Mouse (Mus musculus) olfactory bulb, adult 2 months (tissue): ENCODE results near the gene Rd3. TPM values are rescaled to one million over a fixed set of nuclear protein-coding genes. Genes with fewer than 3 reads are reported as not detected.

ENCODE experiments used
- H3K27ac ChIP-seq: fragments of 200-500 bp; 2 replicates; pipeline ENCODE4 v1.5.1; 2012; ENCODE audit warnings: low read depth, low read length; ENCODE audit not compliant: insufficient read depth
- H3K4me1 ChIP-seq: fragments of 200-500 bp; 2 replicates; pipeline ENCODE4 v1.6.1; 2012; ENCODE audit warnings: low read length; ENCODE audit not compliant: control insufficient read depth, insufficient read depth
- H3K4me3 ChIP-seq: fragments of 200-500 bp; 2 replicates; pipeline ENCODE4 v1.5.1; 2012; ENCODE audit warnings: mild to moderate bottlenecking, low read depth, low read length, moderate library complexity; ENCODE audit not compliant: insufficient read depth
- CTCF ChIP-seq: fragments of 200-500 bp; IDR thresholded peaks from 2 replicates; pipeline ENCODE4 v1.5.1; 2012; ENCODE audit warnings: low read depth, mild to moderate bottlenecking, low read length, moderate library complexity; ENCODE audit not compliant: insufficient read depth
- POLR2A ChIP-seq: fragments of 200-500 bp; IDR thresholded peaks from 2 replicates; pipeline ENCODE4 v1.6.1; 2012; ENCODE audit warnings: mild to moderate bottlenecking, low read depth, low read length, moderate library complexity; ENCODE audit not compliant: insufficient read depth
- WGBS: fragments of 180-500 bp; shearing (Covaris S2); methylation state at CpG from one replicate; pipeline ENCODE4 v1.1.7; 2018; 5-methylcytosine and 5-hydroxymethylcytosine counted together
- polyA plus RNA-seq: library from polyadenylated mRNA; stranded (reverse); fragments of >200 nt; gene quantifications from 2 replicates; pipeline ENCODE4 v1.2.4, GENCODE M21; 2012; ENCODE audit warnings: low replicate concordance; ENCODE audit not compliant: missing spikeins, insufficient read depth, insufficient read length

The Rd3 gene
- polyA plus RNA-seq: not detected in 2 replicates

GRCm38 (mm10) chr1:191977187-191977586 lies at the start of gene Rd3:
Rd3 (plus strand) TSS chr1:191977370.
- peaks cover 50% of the 10 kb centered on the region for H3K4me1 ChIP-seq
- TF ChIP-seq CTCF (no peak), POLR2A (no peak)
- 0 out of 2 replicates have a peak within 1 kb of the TSS, but pooled peaks have one; percentile 14 for H3K27ac ChIP-seq
- no peak within 1 kb of the TSS for H3K4me3 ChIP-seq
- 9% methylated on average over 5 of the region's 5 CpGs for WGBS

GRCm38 (mm10) chr1:191928345-191928744 lies 48.8 kb upstream of the Rd3 start:
- WGBS: 81% methylated on average over 7 of the region's 7 CpGs
- Histone ChIP-seq H3K4me3 (no peak overlapping the region), H3K27ac (no peak overlapping the region), H3K4me1 (peaks cover 25% of the 10 kb centered on the region)
- TF ChIP-seq POLR2A (no peak), CTCF (no peak)

GRCm38 (mm10) chr1:191929065-191929464 lies 48.1 kb upstream of the Rd3 start:
- 85% methylated on average over 8 of the region's 8 CpGs for WGBS
- Histone ChIP-seq H3K4me3 (no peak overlapping the region), H3K4me1 (peaks cover 25% of the 10 kb centered on the region), H3K27ac (no peak overlapping the region)
- no peak for TF ChIP-seq POLR2A
- no peak for TF ChIP-seq CTCF

GRCm38 (mm10) chr1:191929897-191930524 lies 47.2 kb upstream of the Rd3 start:
- H3K27ac ChIP-seq: no peak overlapping the region
- TF ChIP-seq CTCF (no peak), POLR2A (no peak)
- 67% methylated on average over 12 of the region's 12 CpGs for WGBS
- peaks cover 25% of the 10 kb centered on the region for H3K4me1 ChIP-seq
- H3K4me3 ChIP-seq: no peak overlapping the region

GRCm38 (mm10) chr1:191930525-191931105 lies 46.6 kb upstream of the Rd3 start:
- H3K4me3 ChIP-seq: no peak overlapping the region
- H3K27ac ChIP-seq: no peak overlapping the region
- peaks cover 25% of the 10 kb centered on the region for H3K4me1 ChIP-seq
- no peak for TF ChIP-seq POLR2A
- no peak for TF ChIP-seq CTCF
- WGBS: 89% methylated on average over 3 of the region's 3 CpGs

GRCm38 (mm10) chr1:191932286-191932985 lies 44.7 kb upstream of the Rd3 start:
- WGBS: 86% methylated on average over 8 of the region's 8 CpGs
- no peak for TF ChIP-seq CTCF
- TF ChIP-seq POLR2A: no peak
- Histone ChIP-seq H3K4me1 (peaks cover 20% of the 10 kb centered on the region), H3K27ac (no peak overlapping the region), H3K4me3 (no peak overlapping the region)

GRCm38 (mm10) chr1:191932986-191933632 lies 44.1 kb upstream of the Rd3 start:
- WGBS: 90% methylated on average over 4 of the region's 4 CpGs
- TF ChIP-seq POLR2A: no peak
- no peak for TF ChIP-seq CTCF
- no peak overlapping the region for H3K4me3 ChIP-seq
- peaks cover 13% of the 10 kb centered on the region for H3K4me1 ChIP-seq
- no peak overlapping the region for H3K27ac ChIP-seq

GRCm38 (mm10) chr1:191943638-191944037 lies 33.5 kb upstream of the Rd3 start:
- no peaks in the 10 kb centered on the region for H3K4me1 ChIP-seq
- 86% methylated on average over 6 of the region's 6 CpGs for WGBS
- no peak for TF ChIP-seq CTCF
- TF ChIP-seq POLR2A: no peak
- H3K4me3 ChIP-seq: no peak overlapping the region
- H3K27ac ChIP-seq: no peak overlapping the region
